In genomic region chr1:36513310-36513709, GRCm38 (mm10) we compare ENCODE assay signal across 8 mouse cellular contexts. TPM values are rescaled to one million over a fixed set of nuclear protein-coding genes. Genes with fewer than 3 reads are reported as not detected.
DNase-seq lines count a peak whose midpoint lies in the region; ATAC-seq and TF ChIP-seq lines count a peak whose summit lies in the region.

No protein-coding gene starts in this region.

- H3K9ac ChIP-seq in hindbrain, embryonic 16.5 days (ENCODE audit: low read depth, low read length) = peak overlapping the region; percentile 88; the same call in 1 of the 2 replicates
- H3K9ac ChIP-seq in midbrain, embryonic 12.5 days (replicated peaks) = peak overlapping the region; percentile 92; the same call in 1 of the 2 replicates

- no peaks in the 10 kb centered on the region for H3K9me3 ChIP-seq in hindbrain, embryonic 16.5 days (ENCODE audit: control insufficient read depth, low read length)
- peaks cover 3% of the 10 kb centered on the region; the same call in 1 of the 2 replicates for H3K9me3 ChIP-seq in midbrain, embryonic 12.5 days

- no peak for TF ChIP-seq POLR2A in kidney, adult 2 months (IDR thresholded peaks at IDR 0.05; ENCODE audit: low read depth, low read length)
- no peak for TF ChIP-seq POLR2A in bone marrow macrophage, adult 2 months (IDR thresholded peaks at IDR 0.05; ENCODE audit: borderline replicate concordance, low read depth, low read length)

- no peak for ATAC-seq in hindbrain, embryonic 16.5 days
- ATAC-seq in midbrain, embryonic 12.5 days (ENCODE audit: low FRiP score, low read depth) = no peak
- ATAC-seq in granulocyte monocyte progenitor cell, adult 5-6 weeks (replicated peaks; ENCODE audit: poor library complexity, severe bottlenecking) = no peak

- no peak overlapping the region for H3K27ac ChIP-seq in kidney, adult 2 months (ENCODE audit: insufficient read depth, low read depth, low read length)
- H3K27ac ChIP-seq in bone marrow macrophage, adult 2 months (ENCODE audit: insufficient read depth, low read depth, low read length) = no peak overlapping the region
- no peak overlapping the region for H3K27ac ChIP-seq in hindbrain, embryonic 16.5 days (ENCODE audit: low read depth, low read length)
- H3K27ac ChIP-seq in midbrain, embryonic 12.5 days (replicated peaks) = 0 out of 2 replicates have a peak overlapping the region, but pooled peaks have one; percentile 99

- H3K36me3 ChIP-seq in kidney, adult 2 months (ENCODE audit: control insufficient read depth, insufficient read depth, low read length) = no peaks in the 10 kb centered on the region
- H3K36me3 ChIP-seq in hindbrain, embryonic 16.5 days (ENCODE audit: control insufficient read depth, insufficient read depth, low read length) = peaks cover 2% of the 10 kb centered on the region; the same call in 1 of the 2 replicates
- H3K36me3 ChIP-seq in midbrain, embryonic 12.5 days = peaks cover 16% of the 10 kb centered on the region; the same call in 1 of the 2 replicates

- H3K4me2 ChIP-seq in hindbrain, embryonic 16.5 days (ENCODE audit: low read length) = peak overlapping the region; percentile 92
- peak overlapping the region; percentile 92 for H3K4me2 ChIP-seq in midbrain, embryonic 12.5 days (replicated peaks)

- peak; percentile 74 for DNase-seq in kidney, adult 2 months
- DNase-seq in kidney, postnatal 4 days = no peak
- DNase-seq in lung, postnatal 14 days = no peak
- DNase-seq in testis, postnatal 10 days (ENCODE audit: low spot score) = no peak

- 0% methylated on average over 1 of the region's 1 CpGs for WGBS in kidney, adult 2 months
- WGBS in hindbrain, embryonic 16.5 days = 0% methylated on average over 1 of the region's 1 CpGs
- WGBS in midbrain, embryonic 12.5 days = 0% methylated on average over 1 of the region's 1 CpGs

- H3K27me3 ChIP-seq in kidney, adult 2 months (replicated peaks; ENCODE audit: control insufficient read depth, insufficient read depth, low read length) = no peaks in the 10 kb centered on the region
- no peaks in the 10 kb centered on the region for H3K27me3 ChIP-seq in hindbrain, embryonic 16.5 days (replicated peaks; ENCODE audit: control insufficient read depth, insufficient read depth, low read length)
- H3K27me3 ChIP-seq in midbrain, embryonic 12.5 days = no peaks in the 10 kb centered on the region

- H3K4me3 ChIP-seq in kidney, adult 2 months (ENCODE audit: insufficient read depth, low read depth, low read length) = no peak overlapping the region
- H3K4me3 ChIP-seq in bone marrow macrophage, adult 2 months (ENCODE audit: insufficient read depth, low read length) = peak overlapping the region; percentile 63
- peak overlapping the region; percentile 84 for H3K4me3 ChIP-seq in hindbrain, embryonic 16.5 days (ENCODE audit: low read length)
- peak overlapping the region; percentile 96 for H3K4me3 ChIP-seq in midbrain, embryonic 12.5 days

- H3K4me1 ChIP-seq in kidney, adult 2 months (ENCODE audit: control insufficient read depth, insufficient read depth, low read length) = peaks cover 13% of the 10 kb centered on the region; the same call in 1 of the 2 replicates
- peaks cover 14% of the 10 kb centered on the region for H3K4me1 ChIP-seq in bone marrow macrophage, adult 2 months (ENCODE audit: control insufficient read depth, insufficient read depth, low read length)
- peaks cover 28% of the 10 kb centered on the region for H3K4me1 ChIP-seq in hindbrain, embryonic 16.5 days (ENCODE audit: control insufficient read depth, insufficient read depth, low read depth, low read length)
- peaks cover 33% of the 10 kb centered on the region for H3K4me1 ChIP-seq in midbrain, embryonic 12.5 days

- no peak for TF ChIP-seq CTCF in kidney, adult 2 months (conservative IDR thresholded peaks at IDR 0.05; ENCODE audit: insufficient read depth, insufficient read length, low read depth, low read length)
- no peak for TF ChIP-seq CTCF in bone marrow macrophage, adult 2 months (IDR thresholded peaks at IDR 0.05; ENCODE audit: low read depth, low read length)

RNA-seq across cellular contexts. Expression of gene Cnnm3, which starts 1.6 kb away (rescaled TPM):
- 19.8 and 29.5 TPM in 2 replicates for polyA plus RNA-seq in kidney, adult 2 months (2012; rRNA removed)
- polyA plus RNA-seq in bone marrow macrophage, adult 2 months (2012; ENCODE audit: insufficient read depth, insufficient read length, missing spikeins) = 19.9 and 22.9 TPM in 2 replicates
- 4.3 and 5.0 TPM in 2 replicates for polyA plus RNA-seq in hindbrain, embryonic 16.5 days (2015; fragmentation: Nextera tagmentation; extraction: Ambion mirVana)
- polyA plus RNA-seq in midbrain, embryonic 12.5 days (2016; fragmentation: Nextera tagmentation; extraction: Ambion mirVana) = 3.8 and 4.6 TPM in 2 replicates
- total RNA-seq in granulocyte monocyte progenitor cell, adult 5-6 weeks (2014; fragmentation: Nextera tagmentation) = 14.7 and 28.8 TPM in 2 replicates
- 9.3 and 14.4 TPM in 2 replicates for total RNA-seq in granulocyte monocyte progenitor cell, adult 5-6 weeks (2017)

RNA-seq across cellular contexts. Expression of gene Ankrd23, which starts 23.4 kb away (rescaled TPM):
- 11.8 and 37.9 TPM in 2 replicates for polyA plus RNA-seq in kidney, adult 2 months (2012; rRNA removed)
- 5.5 and 7.6 TPM in 2 replicates for polyA plus RNA-seq in bone marrow macrophage, adult 2 months (2012; ENCODE audit: insufficient read depth, insufficient read length, missing spikeins)
- polyA plus RNA-seq in hindbrain, embryonic 16.5 days (2015; fragmentation: Nextera tagmentation; extraction: Ambion mirVana) = 12.2 and 19.8 TPM in 2 replicates
- polyA plus RNA-seq in midbrain, embryonic 12.5 days (2016; fragmentation: Nextera tagmentation; extraction: Ambion mirVana) = 19.8 and 21.1 TPM in 2 replicates
- 7.0 and 12.2 TPM in 2 replicates for total RNA-seq in granulocyte monocyte progenitor cell, adult 5-6 weeks (2014; fragmentation: Nextera tagmentation)
- 5.8 and 8.4 TPM in 2 replicates for total RNA-seq in granulocyte monocyte progenitor cell, adult 5-6 weeks (2017)

RNA-seq across cellular contexts. Expression of gene Gm42417, which starts 25.9 kb away (rescaled TPM):
- not detected in 2 replicates for polyA plus RNA-seq in kidney, adult 2 months (2012; rRNA removed)
- polyA plus RNA-seq in bone marrow macrophage, adult 2 months (2012; ENCODE audit: insufficient read depth, insufficient read length, missing spikeins) = 1.5 and 3.5 TPM in 2 replicates
- 0.30 and 0.57 TPM in 2 replicates for polyA plus RNA-seq in hindbrain, embryonic 16.5 days (2015; fragmentation: Nextera tagmentation; extraction: Ambion mirVana)
- 0.55 TPM in 1 of 2 replicates, not detected in the other for polyA plus RNA-seq in midbrain, embryonic 12.5 days (2016; fragmentation: Nextera tagmentation; extraction: Ambion mirVana)
- total RNA-seq in granulocyte monocyte progenitor cell, adult 5-6 weeks (2014; fragmentation: Nextera tagmentation) = not detected in 2 replicates
- 0.93 TPM in 1 of 2 replicates, not detected in the other for total RNA-seq in granulocyte monocyte progenitor cell, adult 5-6 weeks (2017)

RNA-seq across cellular contexts. Expression of gene Ankrd39, which starts 33.9 kb away (rescaled TPM):
- 16.8 and 22.6 TPM in 2 replicates for polyA plus RNA-seq in kidney, adult 2 months (2012; rRNA removed)
- polyA plus RNA-seq in bone marrow macrophage, adult 2 months (2012; ENCODE audit: insufficient read depth, insufficient read length, missing spikeins) = 6.2 and 6.8 TPM in 2 replicates
- polyA plus RNA-seq in hindbrain, embryonic 16.5 days (2015; fragmentation: Nextera tagmentation; extraction: Ambion mirVana) = 31.0 and 33.8 TPM in 2 replicates
- 19.6 and 19.8 TPM in 2 replicates for polyA plus RNA-seq in midbrain, embryonic 12.5 days (2016; fragmentation: Nextera tagmentation; extraction: Ambion mirVana)
- 4.9 and 6.5 TPM in 2 replicates for total RNA-seq in granulocyte monocyte progenitor cell, adult 5-6 weeks (2014; fragmentation: Nextera tagmentation)
- total RNA-seq in granulocyte monocyte progenitor cell, adult 5-6 weeks (2017) = 3.1 and 7.2 TPM in 2 replicates

RNA-seq across cellular contexts. Expression of gene Cnnm4, which starts 41.9 kb away (rescaled TPM):
- polyA plus RNA-seq in kidney, adult 2 months (2012; rRNA removed) = 14.3 and 15.9 TPM in 2 replicates
- polyA plus RNA-seq in bone marrow macrophage, adult 2 months (2012; ENCODE audit: insufficient read depth, insufficient read length, missing spikeins) = 7.3 and 8.5 TPM in 2 replicates
- 11.4 and 12.8 TPM in 2 replicates for polyA plus RNA-seq in hindbrain, embryonic 16.5 days (2015; fragmentation: Nextera tagmentation; extraction: Ambion mirVana)
- 10.2 and 10.5 TPM in 2 replicates for polyA plus RNA-seq in midbrain, embryonic 12.5 days (2016; fragmentation: Nextera tagmentation; extraction: Ambion mirVana)
- 7.6 and 14.1 TPM in 2 replicates for total RNA-seq in granulocyte monocyte progenitor cell, adult 5-6 weeks (2014; fragmentation: Nextera tagmentation)
- total RNA-seq in granulocyte monocyte progenitor cell, adult 5-6 weeks (2017) = 4.4 and 6.1 TPM in 2 replicates
